Mouse (Mus musculus): ENCODE measurements at regions not wholly inside any gene's neighbourhood (a gene's known extent, or its start where the extent isn't known, plus 50 kb on each side); places are given as distances from the start of the nearest gene placed in this dataset.

GRCm38 (mm10) chr3:128149216-128149615 is 253.1 kb upstream of the Fam241a start:
- H3K4me2 ChIP-seq = no peak overlapping the region
- H3K4me3 ChIP-seq (ENCODE audit: low read depth, low read length) = no peak overlapping the region
- no peak overlapping the region for H3K9ac ChIP-seq (ENCODE audit: low read depth, low read length)
- H3K36me3 ChIP-seq (ENCODE audit: control insufficient read depth, insufficient read depth, low read length) = no peaks in the 10 kb centered on the region
- WGBS (ENCODE audit: insufficient replicate concordance) = 55% methylated on average over 8 of the region's 8 CpGs
- ATAC-seq (replicated peaks; ENCODE audit: insufficient number of reproducible peaks, low FRiP score, low TSS enrichment) = no peak
- no peaks in the 10 kb centered on the region for H3K9me3 ChIP-seq (replicated peaks; ENCODE audit: control insufficient read depth, low read length)
- H3K27me3 ChIP-seq (ENCODE audit: control insufficient read depth, insufficient read depth, low read length) = no peaks in the 10 kb centered on the region
- H3K4me1 ChIP-seq (ENCODE audit: control insufficient read depth, insufficient read depth, low read length) = no peaks in the 10 kb centered on the region
- no peak overlapping the region for H3K27ac ChIP-seq (ENCODE audit: low read depth, low read length)

- H3K36me3 ChIP-seq (ENCODE audit: control insufficient read depth, insufficient read depth, low read length) = no peaks in the 10 kb centered on the region
- no peak for ATAC-seq (replicated peaks; ENCODE audit: insufficient number of reproducible peaks, low FRiP score, low TSS enrichment)
These were observed 249.2 kb upstream of the Fam241a start for GRCm38 (mm10) chr3:128145329-128145728.

GRCm38 (mm10) chr3:128127836-128128235 is 231.7 kb upstream of the Fam241a start:
- H3K4me1 ChIP-seq (ENCODE audit: control insufficient read depth, insufficient read depth, low read length) = no peaks in the 10 kb centered on the region
- no peak overlapping the region for H3K27ac ChIP-seq (ENCODE audit: low read depth, low read length)
- H3K27me3 ChIP-seq (ENCODE audit: control insufficient read depth, insufficient read depth, low read length) = no peaks in the 10 kb centered on the region
- 60% methylated on average over 5 of the region's 5 CpGs for WGBS (ENCODE audit: insufficient replicate concordance)
- no peaks in the 10 kb centered on the region for H3K9me3 ChIP-seq (replicated peaks; ENCODE audit: control insufficient read depth, low read length)
- no peak overlapping the region for H3K4me2 ChIP-seq
- ATAC-seq (replicated peaks; ENCODE audit: insufficient number of reproducible peaks, low FRiP score, low TSS enrichment) = no peak
- no peaks in the 10 kb centered on the region for H3K36me3 ChIP-seq (ENCODE audit: control insufficient read depth, insufficient read depth, low read length)
- H3K9ac ChIP-seq (ENCODE audit: low read depth, low read length) = no peak overlapping the region
- H3K4me3 ChIP-seq (ENCODE audit: low read depth, low read length) = no peak overlapping the region

More at GRCm38 (mm10) chr3:128145329-128145728, 249.2 kb upstream of the Fam241a start:
- H3K4me3 ChIP-seq (ENCODE audit: low read depth, low read length) = no peak overlapping the region
- 79% methylated on average over 7 of the region's 7 CpGs for WGBS (ENCODE audit: insufficient replicate concordance)
- no peaks in the 10 kb centered on the region for H3K9me3 ChIP-seq (replicated peaks; ENCODE audit: control insufficient read depth, low read length)
- H3K4me2 ChIP-seq = no peak overlapping the region
- no peak overlapping the region for H3K9ac ChIP-seq (ENCODE audit: low read depth, low read length)
- no peak overlapping the region for H3K27ac ChIP-seq (ENCODE audit: low read depth, low read length)
- H3K4me1 ChIP-seq (ENCODE audit: control insufficient read depth, insufficient read depth, low read length) = no peaks in the 10 kb centered on the region
- H3K27me3 ChIP-seq (ENCODE audit: control insufficient read depth, insufficient read depth, low read length) = no peaks in the 10 kb centered on the region

GRCm38 (mm10) chr3:128126664-128127063 is 230.5 kb upstream of the Fam241a start:
- WGBS (ENCODE audit: insufficient replicate concordance) = 41% methylated on average over 3 of the region's 3 CpGs
- ATAC-seq (replicated peaks; ENCODE audit: insufficient number of reproducible peaks, low FRiP score, low TSS enrichment) = no peak

GRCm38 (mm10) chr3:128122111-128122510 is 226.0 kb upstream of the Fam241a start:
- Histone ChIP-seq H3K27me3 (ENCODE audit: control insufficient read depth, insufficient read depth, low read length) (no peaks in the 10 kb centered on the region), H3K9ac (ENCODE audit: low read depth, low read length) (no peak overlapping the region), H3K4me1 (ENCODE audit: control insufficient read depth, insufficient read depth, low read length) (no peaks in the 10 kb centered on the region), H3K4me2 (no peak overlapping the region), H3K4me3 (ENCODE audit: low read depth, low read length) (no peak overlapping the region), H3K27ac (ENCODE audit: low read depth, low read length) (no peak overlapping the region), H3K9me3 (replicated peaks; ENCODE audit: control insufficient read depth, low read length) (no peaks in the 10 kb centered on the region), H3K36me3 (ENCODE audit: control insufficient read depth, insufficient read depth, low read length) (no peaks in the 10 kb centered on the region)
- 78% methylated on average over 6 of the region's 6 CpGs for WGBS (ENCODE audit: insufficient replicate concordance)
- no peak for ATAC-seq (replicated peaks; ENCODE audit: insufficient number of reproducible peaks, low FRiP score, low TSS enrichment)

More at GRCm38 (mm10) chr3:128126664-128127063, 230.5 kb upstream of the Fam241a start:
- no peaks in the 10 kb centered on the region for H3K27me3 ChIP-seq (ENCODE audit: control insufficient read depth, insufficient read depth, low read length)
- H3K9me3 ChIP-seq (replicated peaks; ENCODE audit: control insufficient read depth, low read length) = no peaks in the 10 kb centered on the region
- no peak overlapping the region for H3K27ac ChIP-seq (ENCODE audit: low read depth, low read length)
- no peaks in the 10 kb centered on the region for H3K4me1 ChIP-seq (ENCODE audit: control insufficient read depth, insufficient read depth, low read length)
- H3K36me3 ChIP-seq (ENCODE audit: control insufficient read depth, insufficient read depth, low read length) = no peaks in the 10 kb centered on the region
- no peak overlapping the region for H3K4me3 ChIP-seq (ENCODE audit: low read depth, low read length)
- no peak overlapping the region for H3K4me2 ChIP-seq
- H3K9ac ChIP-seq (ENCODE audit: low read depth, low read length) = no peak overlapping the region

- Histone ChIP-seq H3K36me3 (ENCODE audit: control insufficient read depth, insufficient read depth, low read length) (no peaks in the 10 kb centered on the region), H3K4me1 (ENCODE audit: control insufficient read depth, insufficient read depth, low read length) (no peaks in the 10 kb centered on the region), H3K4me2 (no peak overlapping the region), H3K9ac (ENCODE audit: low read depth, low read length) (no peak overlapping the region), H3K9me3 (replicated peaks; ENCODE audit: control insufficient read depth, low read length) (no peaks in the 10 kb centered on the region), H3K27me3 (ENCODE audit: control insufficient read depth, insufficient read depth, low read length) (no peaks in the 10 kb centered on the region), H3K27ac (ENCODE audit: low read depth, low read length) (no peak overlapping the region), H3K4me3 (ENCODE audit: low read depth, low read length) (no peak overlapping the region)
- 80% methylated on average over 6 of the region's 6 CpGs for WGBS (ENCODE audit: insufficient replicate concordance)
- ATAC-seq (replicated peaks; ENCODE audit: insufficient number of reproducible peaks, low FRiP score, low TSS enrichment) = no peak
These were observed 224.7 kb upstream of the Fam241a start for GRCm38 (mm10) chr3:128120647-128121440.

GRCm38 (mm10) chr3:128113209-128113608 is 217.1 kb upstream of the Fam241a start:
- 56% methylated on average over 3 of the region's 3 CpGs for whole genome bisulfite sequencing (ENCODE audit: insufficient replicate concordance)

GRCm38 (mm10) chr3:128110406-128110805 is 214.3 kb upstream of the Fam241a start:
- Histone ChIP-seq H3K4me2 (no peak overlapping the region), H3K36me3 (ENCODE audit: control insufficient read depth, insufficient read depth, low read length) (no peaks in the 10 kb centered on the region), H3K4me3 (ENCODE audit: low read depth, low read length) (no peak overlapping the region), H3K27ac (ENCODE audit: low read depth, low read length) (no peak overlapping the region), H3K9me3 (replicated peaks; ENCODE audit: control insufficient read depth, low read length) (no peaks in the 10 kb centered on the region), H3K9ac (ENCODE audit: low read depth, low read length) (no peak overlapping the region), H3K27me3 (ENCODE audit: control insufficient read depth, insufficient read depth, low read length) (no peaks in the 10 kb centered on the region), H3K4me1 (ENCODE audit: control insufficient read depth, insufficient read depth, low read length) (no peaks in the 10 kb centered on the region)
- ATAC-seq (replicated peaks; ENCODE audit: insufficient number of reproducible peaks, low FRiP score, low TSS enrichment) = no peak
- WGBS (ENCODE audit: insufficient replicate concordance) = 68% methylated on average over 2 of the region's 2 CpGs

More at GRCm38 (mm10) chr3:128113209-128113608, 217.1 kb upstream of the Fam241a start:
- Histone ChIP-seq H3K27me3 (ENCODE audit: control insufficient read depth, insufficient read depth, low read length) (no peaks in the 10 kb centered on the region), H3K9me3 (replicated peaks; ENCODE audit: control insufficient read depth, low read length) (no peaks in the 10 kb centered on the region), H3K4me3 (ENCODE audit: low read depth, low read length) (no peak overlapping the region), H3K36me3 (ENCODE audit: control insufficient read depth, insufficient read depth, low read length) (no peaks in the 10 kb centered on the region), H3K4me2 (no peak overlapping the region), H3K4me1 (ENCODE audit: control insufficient read depth, insufficient read depth, low read length) (no peaks in the 10 kb centered on the region), H3K9ac (ENCODE audit: low read depth, low read length) (no peak overlapping the region), H3K27ac (ENCODE audit: low read depth, low read length) (no peak overlapping the region)
- ATAC-seq (replicated peaks; ENCODE audit: insufficient number of reproducible peaks, low FRiP score, low TSS enrichment) = no peak

GRCm38 (mm10) chr3:128104516-128104915 is 208.4 kb upstream of the Fam241a start:
- H3K9me3 ChIP-seq (replicated peaks; ENCODE audit: control insufficient read depth, low read length) = no peaks in the 10 kb centered on the region
- H3K9ac ChIP-seq (ENCODE audit: low read depth, low read length) = no peak overlapping the region
- H3K4me3 ChIP-seq (ENCODE audit: low read depth, low read length) = no peak overlapping the region
- no peak for ATAC-seq (replicated peaks; ENCODE audit: insufficient number of reproducible peaks, low FRiP score, low TSS enrichment)
- 84% methylated on average over 6 of the region's 6 CpGs for WGBS (ENCODE audit: insufficient replicate concordance)
- H3K4me1 ChIP-seq (ENCODE audit: control insufficient read depth, insufficient read depth, low read length) = no peaks in the 10 kb centered on the region
- H3K4me2 ChIP-seq = no peak overlapping the region
- no peak overlapping the region for H3K27ac ChIP-seq (ENCODE audit: low read depth, low read length)
- no peaks in the 10 kb centered on the region for H3K27me3 ChIP-seq (ENCODE audit: control insufficient read depth, insufficient read depth, low read length)
- H3K36me3 ChIP-seq (ENCODE audit: control insufficient read depth, insufficient read depth, low read length) = no peaks in the 10 kb centered on the region
